Mouse (Mus musculus): Measurements from ENCODE around the gene Il3ra. TPM values are rescaled to one million over a fixed set of nuclear protein-coding genes. Genes with fewer than 3 reads are reported as not detected.
A peak's percentile ranks its signal among the peaks of the same experiment; 100 is the strongest.

The Il3ra gene
- polyA plus RNA-seq (2014; fragmentation: Nextera tagmentation; extraction: Ambion mirVana): 2.8 and 3.3 TPM in 2 replicates

DNA sequence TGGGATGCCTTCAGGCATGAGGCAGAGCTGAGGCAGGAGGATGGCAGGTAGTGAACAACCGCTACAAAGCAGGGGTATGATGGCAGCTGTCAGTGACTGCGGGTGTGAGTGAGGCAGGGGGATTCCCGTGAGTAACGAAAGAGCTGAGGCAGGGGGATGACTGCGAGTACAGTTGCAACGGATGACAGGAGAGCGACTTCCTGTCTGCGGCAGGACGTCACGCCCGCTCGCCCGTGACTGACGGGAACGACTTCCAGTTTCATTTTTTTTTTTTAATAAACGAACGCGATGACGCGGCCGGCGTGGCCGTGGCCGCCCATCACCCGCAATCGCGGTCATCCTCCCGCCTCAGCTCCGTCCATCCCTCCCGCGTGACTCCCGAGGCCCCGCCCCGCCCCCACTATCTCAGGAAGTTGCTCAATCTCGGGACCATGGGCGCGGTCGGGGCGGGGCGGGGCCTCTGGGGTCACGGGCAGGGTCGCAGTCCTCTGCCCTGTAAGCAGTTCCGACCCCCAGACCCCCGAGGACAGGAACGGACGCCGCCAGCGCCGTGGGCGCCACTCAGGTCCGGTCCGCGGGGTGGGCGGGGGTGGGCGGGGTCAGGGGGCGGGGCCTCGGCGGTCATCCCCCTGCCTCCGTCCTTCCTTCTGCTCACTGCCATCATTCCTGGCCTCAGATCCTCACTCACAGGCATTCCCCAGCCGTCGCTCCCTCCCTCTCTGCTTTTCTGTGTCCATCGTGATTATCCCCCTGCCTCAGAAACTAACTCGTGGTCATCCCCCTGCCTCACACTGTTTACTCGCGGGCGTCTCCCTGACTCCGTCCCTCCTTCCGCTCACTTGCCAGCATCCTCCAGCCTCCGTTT, at the start of gene Il3ra:
Il3ra (plus strand) TSS at position 328 of the 865 bp plus-strand sequence.
- peak within 1 kb of the TSS; percentile 73 for H3K4me3 ChIP-seq (ENCODE audit: low read depth, low read length)
- DNase-seq (ENCODE audit: low spot score): peak; percentile 70
- no peaks in the 10 kb centered on the region for H3K27me3 ChIP-seq (replicated peaks; ENCODE audit: control insufficient read depth, insufficient read depth, low read length)
- H3K9me3 ChIP-seq (ENCODE audit: control insufficient read depth, low read length): peaks cover 39% of the 10 kb centered on the region
- WGBS: 2% methylated on average over 57 of the region's 69 CpGs
- peak within 1 kb of the TSS; percentile 74 for H3K27ac ChIP-seq (ENCODE audit: low read depth, low read length)
- peaks cover 4% of the 10 kb centered on the region for H3K36me3 ChIP-seq (ENCODE audit: control insufficient read depth, insufficient read depth, low read length)
- H3K4me2 ChIP-seq: peak within 1 kb of the TSS; percentile 88
- H3K4me1 ChIP-seq (replicated peaks; ENCODE audit: control insufficient read depth, insufficient read depth, low read length): no peaks in the 10 kb centered on the region
- peak; percentile 41 for ATAC-seq (replicated peaks; ENCODE audit: low FRiP score)
- peak within 1 kb of the TSS; percentile 62 for H3K9ac ChIP-seq (ENCODE audit: low read depth, low read length)

DNA sequence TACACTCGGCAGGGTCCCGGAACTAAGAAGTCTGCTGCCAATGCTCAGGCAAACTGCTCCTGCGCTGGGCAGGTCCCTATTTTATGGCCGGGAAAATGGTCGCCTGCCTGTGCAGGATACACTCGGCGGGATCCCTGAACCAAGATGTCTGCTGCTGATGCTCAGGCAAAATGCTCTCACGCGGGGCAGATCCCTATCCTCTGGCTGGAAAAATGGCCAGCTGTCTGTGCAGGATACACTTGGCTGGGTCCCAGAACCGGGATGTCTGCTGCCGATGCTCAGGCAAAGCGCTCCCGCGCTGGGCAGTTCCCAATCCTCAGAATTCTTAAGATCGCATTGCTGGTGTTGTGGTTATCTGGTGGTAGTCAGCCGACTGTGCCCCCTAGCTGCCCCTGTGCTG, 37.1 kb upstream of the Il3ra start:
- ATAC-seq (replicated peaks; ENCODE audit: low FRiP score): no peak
- DNase-seq (ENCODE audit: low spot score): no peak

DNA sequence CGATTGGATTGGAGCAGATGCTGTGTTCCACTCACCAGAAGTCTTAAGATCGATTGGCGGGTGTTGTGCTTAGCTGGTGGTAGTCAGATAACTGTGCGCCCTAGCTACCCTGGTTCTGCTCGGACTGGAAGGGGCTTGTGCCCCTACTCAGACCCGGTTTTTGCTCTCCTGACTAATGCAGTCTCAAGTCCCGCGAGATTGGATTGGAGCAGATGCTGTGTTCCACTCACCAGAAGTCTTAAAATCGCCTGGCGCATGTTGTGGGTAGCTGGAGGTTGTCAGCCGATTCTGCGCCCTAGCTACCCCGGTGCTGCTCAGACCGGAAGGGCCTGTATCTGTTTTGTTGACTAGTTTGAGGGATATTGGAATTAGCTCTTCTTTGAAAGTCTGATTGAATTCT, 36.7 kb upstream of the Il3ra start:
- no peaks in the 10 kb centered on the region for H3K9me3 ChIP-seq (ENCODE audit: control insufficient read depth, low read length)
- no peak overlapping the region for H3K9ac ChIP-seq (ENCODE audit: low read depth, low read length)
- no peaks in the 10 kb centered on the region for H3K4me1 ChIP-seq (replicated peaks; ENCODE audit: control insufficient read depth, insufficient read depth, low read length)
- no peak overlapping the region for H3K4me2 ChIP-seq
- no peak for ATAC-seq (replicated peaks; ENCODE audit: low FRiP score)
- H3K36me3 ChIP-seq (ENCODE audit: control insufficient read depth, insufficient read depth, low read length): no peaks in the 10 kb centered on the region
- 48% methylated on average over 14 of the region's 14 CpGs for WGBS
- H3K27ac ChIP-seq (ENCODE audit: low read depth, low read length): no peak overlapping the region
- H3K4me3 ChIP-seq (ENCODE audit: low read depth, low read length): no peak overlapping the region
- no peak for DNase-seq (ENCODE audit: low spot score)
- H3K27me3 ChIP-seq (replicated peaks; ENCODE audit: control insufficient read depth, insufficient read depth, low read length): no peaks in the 10 kb centered on the region

More for the DNA sequence above, 37.1 kb upstream of the Il3ra start:
- Histone ChIP-seq H3K4me3 (ENCODE audit: low read depth, low read length) (no peak overlapping the region), H3K9me3 (ENCODE audit: control insufficient read depth, low read length) (no peaks in the 10 kb centered on the region), H3K9ac (ENCODE audit: low read depth, low read length) (no peak overlapping the region), H3K4me1 (replicated peaks; ENCODE audit: control insufficient read depth, insufficient read depth, low read length) (no peaks in the 10 kb centered on the region), H3K27me3 (replicated peaks; ENCODE audit: control insufficient read depth, insufficient read depth, low read length) (no peaks in the 10 kb centered on the region), H3K27ac (ENCODE audit: low read depth, low read length) (no peak overlapping the region), H3K36me3 (ENCODE audit: control insufficient read depth, insufficient read depth, low read length) (no peaks in the 10 kb centered on the region), H3K4me2 (no peak overlapping the region)
- WGBS: 38% methylated on average over 16 of the region's 16 CpGs

DNA sequence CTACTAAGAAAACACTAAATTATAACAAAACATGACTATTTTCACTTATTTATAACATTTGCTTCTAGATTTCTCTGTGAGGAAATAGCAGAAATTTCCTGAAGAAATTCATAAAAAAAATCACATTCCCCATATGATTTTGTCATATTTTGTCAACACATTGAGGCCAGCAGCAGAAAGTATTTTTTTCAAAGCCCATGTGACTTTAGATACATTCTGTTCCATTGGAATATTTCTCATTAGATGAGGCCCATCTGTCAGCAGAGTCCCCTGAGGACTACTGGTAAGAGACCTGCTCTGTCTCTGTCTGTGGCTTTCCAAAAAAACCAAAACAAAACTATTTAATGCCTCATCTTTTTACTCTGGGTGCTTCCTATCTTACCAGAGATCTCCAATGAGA, 23.5 kb upstream of the Il3ra start, which contains the start of gene Olfr31:
Olfr31 (plus strand) TSS at position 301 of the 400 bp plus-strand sequence.
- no peaks in the 10 kb centered on the region for H3K27me3 ChIP-seq (replicated peaks; ENCODE audit: control insufficient read depth, insufficient read depth, low read length)
- DNase-seq (ENCODE audit: low spot score) (no peak), ATAC-seq (replicated peaks; ENCODE audit: low FRiP score) (no peak)
- H3K4me1 ChIP-seq (replicated peaks; ENCODE audit: control insufficient read depth, insufficient read depth, low read length): no peaks in the 10 kb centered on the region
- no peak within 1 kb of the TSS for H3K4me2 ChIP-seq
- H3K4me3 ChIP-seq (ENCODE audit: low read depth, low read length): no peak within 1 kb of the TSS
- no peaks in the 10 kb centered on the region for H3K9me3 ChIP-seq (ENCODE audit: control insufficient read depth, low read length)
- no peaks in the 10 kb centered on the region for H3K36me3 ChIP-seq (ENCODE audit: control insufficient read depth, insufficient read depth, low read length)
- H3K27ac ChIP-seq (ENCODE audit: low read depth, low read length): no peak within 1 kb of the TSS
- no peak within 1 kb of the TSS for H3K9ac ChIP-seq (ENCODE audit: low read depth, low read length)

DNA sequence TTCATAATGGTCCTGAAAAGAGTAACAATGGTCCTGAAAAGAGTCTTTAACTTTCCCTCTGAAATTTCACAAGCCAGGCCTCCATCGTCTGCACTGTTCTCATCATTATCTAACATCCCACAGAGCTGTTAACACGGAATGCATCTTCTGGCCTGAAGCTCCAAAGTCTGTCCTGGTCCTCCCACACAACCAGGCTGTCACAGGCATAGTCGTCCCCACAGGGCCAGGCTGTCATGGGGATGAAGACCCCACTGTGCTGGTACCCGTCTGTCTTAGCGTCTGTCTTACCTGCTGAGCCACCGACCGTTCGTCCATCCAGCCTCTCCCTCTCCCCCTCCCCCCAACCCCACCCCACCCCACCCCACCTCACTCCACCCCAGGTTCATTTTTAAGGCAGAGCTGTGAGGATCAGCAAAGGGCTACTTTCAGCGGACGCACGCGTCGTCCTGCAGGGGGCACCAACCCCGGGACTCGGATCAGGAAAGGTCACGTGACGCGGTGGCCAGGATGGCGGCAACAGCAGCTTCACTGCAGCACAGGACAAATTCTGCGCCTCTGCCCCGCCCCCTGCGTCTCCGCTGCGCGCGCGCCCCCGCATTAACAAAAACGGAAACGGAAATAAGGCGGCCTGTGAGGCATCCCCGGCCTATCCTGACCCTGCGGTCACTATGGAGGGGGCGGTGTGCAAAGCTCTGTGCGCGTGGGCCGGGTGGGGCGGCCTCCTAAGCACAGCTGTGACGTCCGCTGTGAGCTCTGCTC, 783 bp upstream of the Il3ra start:
- peak overlapping the region; percentile 74 for H3K27ac ChIP-seq (ENCODE audit: low read depth, low read length)
- peak; percentile 85 for DNase-seq (ENCODE audit: low spot score)
- ATAC-seq (replicated peaks; ENCODE audit: low FRiP score): peak; percentile 80
- H3K27me3 ChIP-seq (replicated peaks; ENCODE audit: control insufficient read depth, insufficient read depth, low read length): no peaks in the 10 kb centered on the region
- no peaks in the 10 kb centered on the region for H3K4me1 ChIP-seq (replicated peaks; ENCODE audit: control insufficient read depth, insufficient read depth, low read length)
- peak overlapping the region; percentile 88 for H3K4me2 ChIP-seq
- peak overlapping the region; percentile 73 for H3K4me3 ChIP-seq (ENCODE audit: low read depth, low read length)
- H3K9ac ChIP-seq (ENCODE audit: low read depth, low read length): peak overlapping the region; percentile 62
- peaks cover 30% of the 10 kb centered on the region; the same call in 1 of the 2 replicates for H3K9me3 ChIP-seq (ENCODE audit: control insufficient read depth, low read length)
- 8% methylated on average over 40 of the region's 40 CpGs for WGBS
- peaks cover 4% of the 10 kb centered on the region for H3K36me3 ChIP-seq (ENCODE audit: control insufficient read depth, insufficient read depth, low read length)

DNA sequence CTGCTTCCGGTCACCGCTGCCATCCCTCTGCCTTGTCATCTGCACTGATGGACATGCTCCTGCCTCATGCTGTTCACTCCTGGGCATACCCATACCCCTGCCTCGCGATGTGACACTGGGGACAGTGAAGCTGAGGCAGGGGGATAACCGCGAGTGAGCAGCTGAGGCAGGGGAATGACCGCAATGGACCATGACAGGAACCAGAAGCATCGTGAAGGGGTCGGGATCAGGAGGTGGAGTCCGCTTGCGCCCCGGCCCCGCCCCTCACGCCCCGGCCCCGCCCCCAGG, 682 bp downstream of the Il3ra start:
- 27% methylated on average over 15 of the region's 16 CpGs for WGBS
- DNase-seq (ENCODE audit: low spot score): no peak

DNA sequence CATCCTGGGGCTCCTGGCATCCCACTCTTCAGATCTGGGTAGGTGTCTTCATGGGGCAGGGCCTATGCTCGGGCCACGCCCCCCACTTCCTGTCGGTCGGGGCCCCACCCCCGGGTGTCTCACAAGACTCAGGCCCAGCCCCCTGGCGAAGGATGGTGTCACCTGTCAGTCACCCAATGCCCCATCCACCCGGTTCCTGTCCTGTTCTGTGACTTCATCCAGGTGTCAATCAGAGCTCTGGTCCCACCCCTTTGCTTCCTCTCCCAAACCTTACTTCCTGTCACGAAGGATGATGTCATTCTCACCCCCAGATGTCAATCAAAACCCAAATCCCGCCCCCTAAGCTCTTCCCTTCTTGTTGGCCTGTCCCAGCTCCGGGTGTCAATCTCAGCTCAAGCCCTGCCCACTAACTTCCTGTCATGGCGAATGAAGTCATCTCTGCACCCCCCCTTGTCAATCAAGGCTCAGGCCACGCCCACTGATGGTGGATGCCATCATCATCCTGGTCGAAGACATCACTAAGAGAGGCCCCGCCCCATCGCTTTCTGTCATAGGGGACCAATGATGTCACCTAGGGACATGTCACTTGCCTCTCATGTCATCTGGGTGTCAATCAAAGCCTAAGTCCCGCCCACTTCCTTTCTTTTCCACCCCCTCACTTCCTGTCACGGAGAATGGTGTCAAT, 1.2 kb downstream of the Il3ra start:
- H3K4me1 ChIP-seq (replicated peaks; ENCODE audit: control insufficient read depth, insufficient read depth, low read length): no peaks in the 10 kb centered on the region
- H3K9me3 ChIP-seq (ENCODE audit: control insufficient read depth, low read length): peaks cover 46% of the 10 kb centered on the region
- peaks cover 4% of the 10 kb centered on the region for H3K36me3 ChIP-seq (ENCODE audit: control insufficient read depth, insufficient read depth, low read length)
- H3K27ac ChIP-seq (ENCODE audit: low read depth, low read length): no peak overlapping the region
- peak overlapping the region; percentile 88; the same call in 1 of the 2 replicates for H3K4me2 ChIP-seq
- peak overlapping the region; percentile 73; the same call in 1 of the 2 replicates for H3K4me3 ChIP-seq (ENCODE audit: low read depth, low read length)
- H3K27me3 ChIP-seq (replicated peaks; ENCODE audit: control insufficient read depth, insufficient read depth, low read length): no peaks in the 10 kb centered on the region
- DNase-seq (ENCODE audit: low spot score): peak; percentile 44
- ATAC-seq (replicated peaks; ENCODE audit: low FRiP score): no peak
- WGBS: 79% methylated on average over 16 of the region's 17 CpGs
- no peak overlapping the region for H3K9ac ChIP-seq (ENCODE audit: low read depth, low read length)

More for the DNA sequence above, 682 bp downstream of the Il3ra start:
- peak overlapping the region; percentile 88 for H3K4me2 ChIP-seq
- no peaks in the 10 kb centered on the region for H3K27me3 ChIP-seq (replicated peaks; ENCODE audit: control insufficient read depth, insufficient read depth, low read length)
- no peak overlapping the region for H3K27ac ChIP-seq (ENCODE audit: low read depth, low read length)
- peak overlapping the region; percentile 73 for H3K4me3 ChIP-seq (ENCODE audit: low read depth, low read length)
- H3K9me3 ChIP-seq (ENCODE audit: control insufficient read depth, low read length): peaks cover 44% of the 10 kb centered on the region
- no peak overlapping the region for H3K9ac ChIP-seq (ENCODE audit: low read depth, low read length)
- ATAC-seq (replicated peaks; ENCODE audit: low FRiP score): peak; percentile 15; the same call in 1 of the 2 replicates
- peaks cover 4% of the 10 kb centered on the region for H3K36me3 ChIP-seq (ENCODE audit: control insufficient read depth, insufficient read depth, low read length)
- no peaks in the 10 kb centered on the region for H3K4me1 ChIP-seq (replicated peaks; ENCODE audit: control insufficient read depth, insufficient read depth, low read length)

DNA sequence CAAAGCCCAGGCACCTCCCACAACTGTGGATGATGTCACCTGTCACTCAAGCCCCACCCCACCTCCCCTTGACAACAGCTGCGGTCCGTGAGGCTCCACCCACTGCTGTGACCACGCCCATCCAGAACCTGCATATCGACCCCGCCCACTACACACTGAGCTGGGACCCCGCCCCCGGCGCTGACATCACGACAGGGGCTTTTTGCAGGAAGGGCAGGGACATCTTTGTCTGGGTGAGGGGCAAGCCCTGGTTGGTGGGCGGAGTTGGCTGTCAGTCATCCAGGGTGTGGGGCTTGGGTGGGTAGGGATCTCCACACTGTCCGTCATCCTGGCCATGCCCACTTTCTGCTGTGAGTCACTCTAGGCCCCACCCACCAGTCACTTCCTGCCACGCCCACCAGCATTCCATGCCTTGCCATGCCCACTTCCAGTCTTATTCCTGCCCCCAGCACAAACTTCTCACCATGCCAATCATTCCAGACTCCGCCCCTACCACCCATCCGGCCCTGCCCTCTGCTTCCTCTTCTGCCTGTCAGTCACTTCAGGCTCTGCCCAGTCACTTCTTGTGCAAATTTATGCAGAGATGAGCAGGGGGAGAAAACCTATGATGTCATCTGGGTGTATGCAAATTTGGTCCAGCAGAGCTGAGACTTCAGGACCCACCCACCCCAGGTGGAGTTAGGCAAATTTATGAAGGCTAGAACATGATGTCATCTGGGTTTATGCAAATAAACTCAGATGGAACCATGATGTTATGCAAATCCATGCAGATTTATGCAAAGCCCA, 2.0 kb downstream of the Il3ra start:
- 91% methylated on average over 14 of the region's 14 CpGs for WGBS

More for the DNA sequence above, 2.0 kb downstream of the Il3ra start:
- no peak overlapping the region for H3K9ac ChIP-seq (ENCODE audit: low read depth, low read length)
- H3K27ac ChIP-seq (ENCODE audit: low read depth, low read length): no peak overlapping the region
- H3K4me3 ChIP-seq (ENCODE audit: low read depth, low read length): no peak overlapping the region
- no peaks in the 10 kb centered on the region for H3K27me3 ChIP-seq (replicated peaks; ENCODE audit: control insufficient read depth, insufficient read depth, low read length)
- peaks cover 4% of the 10 kb centered on the region for H3K36me3 ChIP-seq (ENCODE audit: control insufficient read depth, insufficient read depth, low read length)
- H3K4me1 ChIP-seq (replicated peaks; ENCODE audit: control insufficient read depth, insufficient read depth, low read length): no peaks in the 10 kb centered on the region
- H3K9me3 ChIP-seq (ENCODE audit: control insufficient read depth, low read length): peaks cover 52% of the 10 kb centered on the region
- no peak overlapping the region for H3K4me2 ChIP-seq
- DNase-seq (ENCODE audit: low spot score) (peak; percentile 35), ATAC-seq (replicated peaks; ENCODE audit: low FRiP score) (no peak)

Measured in liver, embryonic 11.5 days (tissue).